Mouse (Mus musculus): ENCODE data around the gene Armh1.

DNA sequence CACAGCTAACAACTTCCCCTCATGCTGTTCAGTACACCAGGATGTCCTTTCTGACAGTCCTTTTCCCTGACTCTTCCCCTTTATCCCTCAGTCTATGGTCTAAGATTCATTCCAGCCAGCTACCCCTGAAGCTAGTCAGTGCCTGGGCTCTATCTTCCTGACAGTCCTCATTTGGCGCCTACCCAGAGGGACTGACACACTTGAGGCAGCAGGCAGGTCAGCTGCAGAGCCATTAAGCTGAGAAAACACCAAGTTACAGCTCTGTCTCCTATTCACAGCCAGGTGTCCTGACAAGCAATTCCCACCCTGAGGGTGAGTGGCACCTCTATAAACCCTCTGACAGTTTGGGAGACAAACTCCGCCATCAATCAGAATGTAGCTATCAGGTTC is 27.3 kb upstream of the Armh1 start:
- no peak for TF ChIP-seq POLR2A (IDR thresholded peaks at IDR 0.05; ENCODE audit: insufficient read depth, low read length)
- TF ChIP-seq CTCF (IDR thresholded peaks at IDR 0.05; ENCODE audit: low read depth, low read length), result no peak
- TF ChIP-seq EP300 (IDR thresholded peaks at IDR 0.05; ENCODE audit: insufficient read depth, low read depth, low read length), result no peak

All from ES-Bruce4 (cell line).